Mouse (Mus musculus) midbrain, embryonic 16.5 days (tissue): Measurements from ENCODE around the gene Lyl1. TPM values are rescaled to one million over a fixed set of nuclear protein-coding genes. Genes with fewer than 3 reads are reported as not detected.

ENCODE experiments used
- ATAC-seq: fragments of 200-750 bp; cut with Nextera tagmentation; 2 replicates; pipeline ENCODE4 v1.8.0; 2017; ENCODE audit warnings: moderate TSS enrichment
- H3K27ac ChIP-seq: fragments of 300-500 bp; sonication (generic); 2 replicates; pipeline ENCODE4 v1.5.1; 2014; ENCODE audit warnings: mild to moderate bottlenecking, low read length, mixed read lengths
- H3K27me3 ChIP-seq: fragments of 300-500 bp; sonication (generic); 2 replicates; pipeline ENCODE4 v1.6.1; 2014; ENCODE audit warnings: low read depth, low read length, mixed read lengths; ENCODE audit not compliant: control insufficient read depth, insufficient read depth
- H3K36me3 ChIP-seq: fragments of 300-500 bp; sonication (generic); 2 replicates; pipeline ENCODE4 v1.6.1; 2014; ENCODE audit warnings: mild to moderate bottlenecking, low read length, moderate library complexity, mixed read lengths; ENCODE audit not compliant: control insufficient read depth, insufficient read depth
- H3K4me1 ChIP-seq: fragments of 300-500 bp; sonication (generic); 2 replicates; pipeline ENCODE4 v1.6.1; 2014; ENCODE audit warnings: mild to moderate bottlenecking, low read length, mixed read lengths; ENCODE audit not compliant: control insufficient read depth, insufficient read depth
- H3K4me2 ChIP-seq: fragments of 300-500 bp; sonication (generic); 2 replicates; pipeline ENCODE4 v1.6.1; 2014; ENCODE audit warnings: mild to moderate bottlenecking, low read length, mixed read lengths
- H3K4me3 ChIP-seq: fragments of 300-500 bp; sonication (generic); 2 replicates; pipeline ENCODE4 v1.5.1; 2014; ENCODE audit warnings: low read depth, mild to moderate bottlenecking, low read length, moderate library complexity, mixed read lengths
- H3K9ac ChIP-seq: fragments of 300-500 bp; sonication (generic); 2 replicates; pipeline ENCODE4 v1.6.1; 2014; ENCODE audit warnings: low read depth, low read length, mixed read lengths
- H3K9me3 ChIP-seq: fragments of 300-500 bp; sonication (generic); replicated peaks from 2 replicates; pipeline ENCODE4 v1.6.1; 2014; ENCODE audit warnings: mild to moderate bottlenecking, low read length, mixed read lengths; ENCODE audit not compliant: control insufficient read depth, poor library complexity, severe bottlenecking
- WGBS: fragments of 180-500 bp; shearing (Covaris S2); extraction: QIAGEN DNeasy Blood & Tissue Kit; methylation state at CpG from one replicate; pipeline ENCODE4 v1.1.7; 2014; 5-methylcytosine and 5-hydroxymethylcytosine counted together
- polyA plus RNA-seq: library from polyadenylated mRNA; unstranded; fragments of >200 nt; fragmentation: Nextera tagmentation; extraction: Ambion mirVana; gene quantifications from 2 replicates; pipeline ENCODE4 v1.2.1, GENCODE M21; 2015

The Lyl1 gene
- polyA plus RNA-seq, 1 experiment from 2014 or later = 3.1 TPM

- H3K4me1 ChIP-seq = peaks cover 22% of the 10 kb centered on the region
- H3K4me2 ChIP-seq = no peak overlapping the region
- H3K4me3 ChIP-seq = no peak overlapping the region
- H3K9ac ChIP-seq = 0 out of 2 replicates have a peak overlapping the region, but pooled peaks have one; percentile 11
- H3K27me3 ChIP-seq = peaks cover 46% of the 10 kb centered on the region
- no peaks in the 10 kb centered on the region for H3K36me3 ChIP-seq
- H3K27ac ChIP-seq = no peak overlapping the region
- H3K9me3 ChIP-seq = no peaks in the 10 kb centered on the region
- WGBS = 11% methylated on average over 10 of the region's 10 CpGs
- no peak for ATAC-seq
Observed at GRCm38 (mm10) chr8:84738266-84738665, 37.0 kb downstream of the Lyl1 start.

DNA sequence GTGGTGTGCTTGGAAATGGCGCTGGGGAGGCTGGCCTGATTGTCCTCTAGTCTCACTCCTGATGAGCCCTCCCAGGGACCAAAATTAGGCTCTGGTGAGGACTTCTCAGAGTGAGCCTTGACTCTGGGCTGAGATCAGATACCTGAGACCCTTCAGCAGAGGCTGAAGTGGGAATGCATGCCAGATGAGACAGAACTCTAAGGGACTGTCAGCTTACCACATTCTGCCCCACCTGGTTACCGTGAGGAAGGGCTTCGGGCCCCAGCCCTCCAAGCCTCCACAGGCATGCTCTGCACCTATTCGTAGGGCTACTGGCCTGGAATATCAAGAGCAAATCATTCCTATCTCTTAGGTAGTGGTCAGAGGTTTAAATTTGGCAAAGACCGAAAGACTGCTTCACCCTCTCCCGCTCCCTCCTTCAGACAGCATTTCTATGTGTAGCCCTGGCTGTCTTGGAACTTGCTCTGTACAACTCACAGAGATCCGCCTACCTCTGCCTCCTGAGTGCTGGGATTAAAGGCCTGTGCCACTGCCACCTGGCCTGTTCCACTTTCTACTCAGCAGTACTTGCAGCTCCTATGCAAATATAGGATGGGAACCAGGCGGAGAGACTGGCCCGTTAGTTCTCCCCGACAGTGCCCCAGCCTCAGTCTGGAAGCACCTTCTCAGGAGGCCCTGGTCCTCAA is 37.6 kb downstream of the Lyl1 start:
- no peak overlapping the region for H3K9ac ChIP-seq
- no peaks in the 10 kb centered on the region for H3K9me3 ChIP-seq
- no peak overlapping the region for H3K4me2 ChIP-seq
- 42% methylated on average over 10 of the region's 10 CpGs for WGBS
- H3K36me3 ChIP-seq = no peaks in the 10 kb centered on the region
- no peak overlapping the region for H3K27ac ChIP-seq
- no peak overlapping the region for H3K4me3 ChIP-seq
- H3K4me1 ChIP-seq = peaks cover 27% of the 10 kb centered on the region
- ATAC-seq = no peak
- peaks cover 48% of the 10 kb centered on the region for H3K27me3 ChIP-seq

DNA sequence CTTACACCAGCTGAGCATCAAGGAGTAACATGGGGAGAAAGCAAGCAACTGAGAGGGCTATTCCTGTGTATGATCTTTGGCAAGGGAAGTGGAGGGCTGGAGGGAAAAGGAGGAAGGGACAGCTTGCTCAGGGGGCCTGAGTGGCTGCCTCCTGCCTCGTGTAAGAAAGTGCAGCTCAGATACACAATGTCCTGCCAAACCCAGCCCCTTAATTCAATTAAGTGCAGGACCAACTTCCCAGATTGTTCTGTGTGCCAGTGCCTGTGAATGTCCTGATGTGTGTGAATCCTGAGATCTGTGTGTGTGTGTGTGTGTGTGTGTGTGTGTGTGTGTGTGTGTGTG is 38.1 kb downstream of the Lyl1 start:
- Histone ChIP-seq H3K36me3 (no peaks in the 10 kb centered on the region), H3K4me1 (peaks cover 31% of the 10 kb centered on the region), H3K4me3 (no peak overlapping the region), H3K4me2 (no peak overlapping the region), H3K27ac (no peak overlapping the region), H3K9ac (no peak overlapping the region), H3K27me3 (peaks cover 48% of the 10 kb centered on the region), H3K9me3 (no peaks in the 10 kb centered on the region)
- WGBS = 0% methylated on average over 1 of the region's 1 CpGs
- ATAC-seq = no peak

GRCm38 (mm10) chr8:84740895-84741843 is 39.9 kb downstream of the Lyl1 start:
- H3K27ac ChIP-seq = no peak overlapping the region; the same call in 1 of the 2 replicates
- H3K4me3 ChIP-seq = no peak overlapping the region
- 38% methylated on average over 13 of the region's 13 CpGs for WGBS
- H3K36me3 ChIP-seq = no peaks in the 10 kb centered on the region
- H3K27me3 ChIP-seq = peaks cover 54% of the 10 kb centered on the region
- H3K4me2 ChIP-seq = no peak overlapping the region
- H3K9me3 ChIP-seq = no peaks in the 10 kb centered on the region
- H3K4me1 ChIP-seq = peaks cover 44% of the 10 kb centered on the region
- H3K9ac ChIP-seq = no peak overlapping the region
- ATAC-seq = no peak

DNA sequence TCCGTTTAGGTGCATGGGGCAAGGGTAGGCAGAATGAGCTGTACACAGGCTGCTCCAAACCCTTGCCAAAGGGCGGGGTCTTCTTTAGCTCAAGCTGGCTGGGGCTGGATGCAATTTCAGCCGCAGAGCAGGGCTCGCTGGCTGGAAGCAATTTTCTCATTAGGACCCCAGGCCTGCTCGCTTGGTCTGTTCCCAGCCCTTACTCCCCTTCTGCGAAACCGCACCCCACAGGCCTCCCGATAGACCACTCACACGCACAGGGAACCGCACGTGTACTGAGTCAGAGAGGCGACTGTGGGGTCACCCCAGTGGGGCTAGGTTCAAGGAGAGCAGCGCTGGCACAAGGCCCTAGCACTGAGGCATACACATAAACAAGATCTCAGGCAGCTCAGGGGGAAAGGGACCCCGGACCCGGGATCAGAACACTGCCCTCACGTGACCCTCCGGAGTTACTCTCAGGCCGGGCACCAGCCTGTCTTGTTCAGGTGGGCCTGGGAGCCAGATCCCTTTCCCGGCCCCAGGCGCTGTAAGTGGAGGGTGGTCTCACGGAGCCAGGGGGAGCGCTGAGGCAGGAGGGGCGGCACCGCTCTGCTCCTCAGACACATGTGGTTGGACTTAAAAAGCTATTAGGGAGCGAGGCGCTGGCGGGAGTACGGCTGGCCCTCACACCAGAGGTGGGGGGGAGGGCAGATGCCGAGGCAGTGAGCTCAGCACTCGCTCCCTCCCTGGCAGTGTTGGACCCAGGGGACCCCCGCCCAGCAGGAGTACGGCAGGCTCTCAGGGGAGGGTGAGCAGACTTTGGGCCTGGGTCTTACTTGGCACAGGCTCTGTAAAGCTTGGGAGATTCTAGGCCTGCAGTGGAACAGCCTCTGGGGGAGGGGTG is 41.2 kb downstream of the Lyl1 start:
- Histone ChIP-seq H3K36me3 (no peaks in the 10 kb centered on the region), H3K27ac (peak overlapping the region; percentile 12; the same call in 1 of the 2 replicates), H3K9ac (peak overlapping the region; percentile 12; the same call in 1 of the 2 replicates), H3K27me3 (peaks cover 65% of the 10 kb centered on the region), H3K4me3 (no peak overlapping the region), H3K9me3 (no peaks in the 10 kb centered on the region), H3K4me2 (0 out of 2 replicates have a peak overlapping the region, but pooled peaks have one; percentile 2), H3K4me1 (peaks cover 44% of the 10 kb centered on the region)
- ATAC-seq = peak; percentile 31; the same call in 1 of the 2 replicates
- 6% methylated on average over 32 of the region's 32 CpGs for WGBS

GRCm38 (mm10) chr8:84743054-84743415 is 41.8 kb downstream of the Lyl1 start:
- 13% methylated on average over 10 of the region's 10 CpGs for WGBS
- Histone ChIP-seq H3K27me3 (peaks cover 62% of the 10 kb centered on the region), H3K9ac (peak overlapping the region; percentile 12; the same call in 1 of the 2 replicates), H3K36me3 (no peaks in the 10 kb centered on the region), H3K9me3 (no peaks in the 10 kb centered on the region), H3K4me3 (no peak overlapping the region), H3K4me2 (no peak overlapping the region), H3K27ac (peak overlapping the region; percentile 59), H3K4me1 (peaks cover 42% of the 10 kb centered on the region)
- ATAC-seq = no peak

DNA sequence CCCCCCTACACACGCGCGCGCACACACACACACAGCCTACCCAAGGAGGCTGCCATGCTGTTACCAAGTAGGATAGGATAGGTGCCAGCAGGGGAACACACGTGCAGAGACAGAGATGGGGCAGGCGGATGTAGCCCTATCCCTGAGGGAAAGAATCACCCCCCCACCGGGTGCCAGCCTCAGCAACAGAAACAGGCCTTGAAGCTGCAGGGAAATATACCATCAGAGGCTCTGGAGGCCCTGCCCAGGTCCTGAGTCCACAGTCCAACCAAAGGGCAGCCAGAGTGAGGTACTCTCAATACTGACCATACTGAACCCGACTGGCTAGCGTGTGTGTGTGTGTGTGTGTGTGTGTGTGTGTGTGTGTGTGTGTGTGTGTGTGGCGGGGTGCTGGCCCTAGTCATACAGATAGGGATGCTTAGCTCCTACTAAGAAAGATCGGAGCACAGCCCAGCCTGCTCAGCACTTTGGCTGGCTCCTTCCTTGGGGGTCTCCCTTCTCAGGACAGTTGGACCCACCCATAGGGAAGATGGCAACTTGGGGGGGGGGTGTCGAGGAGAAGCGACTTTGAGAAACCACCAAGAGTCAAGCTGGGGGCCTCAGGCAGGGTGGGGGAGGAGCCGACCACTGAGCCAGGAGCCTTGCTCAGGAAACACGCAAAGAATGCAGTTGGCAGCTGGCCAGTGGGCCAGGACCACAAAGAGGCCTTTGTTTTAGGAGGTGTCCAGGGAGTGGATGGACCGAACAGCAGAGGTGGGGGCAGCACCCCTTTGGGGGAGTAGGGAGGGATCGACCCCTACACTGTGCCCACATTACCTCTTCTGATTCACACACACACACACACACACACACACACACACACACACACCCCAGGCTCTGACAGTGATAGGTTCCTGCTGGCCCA is 42.5 kb downstream of the Lyl1 start:
- Histone ChIP-seq H3K9ac (no peak overlapping the region), H3K4me1 (peaks cover 39% of the 10 kb centered on the region), H3K4me2 (no peak overlapping the region), H3K9me3 (no peaks in the 10 kb centered on the region), H3K27me3 (peaks cover 55% of the 10 kb centered on the region), H3K27ac (peak overlapping the region; percentile 59), H3K36me3 (no peaks in the 10 kb centered on the region), H3K4me3 (no peak overlapping the region)
- 5% methylated on average over 17 of the region's 17 CpGs for WGBS
- peak; percentile 51; the same call in 1 of the 2 replicates for ATAC-seq
